Mouse (Mus musculus): ENCODE results near the gene Tssc4.

- no peak for TF ChIP-seq CHD1 (IDR thresholded peaks at IDR 0.05; ENCODE audit: low read depth, low read length)
- no peak for TF ChIP-seq ZC3H11A (IDR thresholded peaks at IDR 0.05; ENCODE audit: low read depth, low read length)
- no peak for TF ChIP-seq EP300 (IDR thresholded peaks at IDR 0.05; ENCODE audit: low read depth in 1 of 2, low read length in 2 of 2)
- TF ChIP-seq CTCF (IDR thresholded peaks at IDR 0.05 in 2 of 3, conservative IDR thresholded peaks at IDR 0.05 in 1 of 3; ENCODE audit: control insufficient read depth in 1 of 3, insufficient read depth in 1 of 3, low read depth in 2 of 3, low read length in 3 of 3, poor library complexity in 1 of 3, severe bottlenecking in 1 of 3): no peak
- no peak for TF ChIP-seq ZMIZ1 (IDR thresholded peaks at IDR 0.05; ENCODE audit: low read depth, low read length)
- TF ChIP-seq RCOR1 (IDR thresholded peaks at IDR 0.05; ENCODE audit: low read depth, low read length): no peak
- TF ChIP-seq NRF1 (IDR thresholded peaks at IDR 0.05; ENCODE audit: insufficient read depth, low read depth, low read length, poor library complexity, severe bottlenecking): no peak
- TF ChIP-seq USF2 (IDR thresholded peaks at IDR 0.05; ENCODE audit: borderline replicate concordance in 1 of 2, insufficient read depth in 1 of 2, low read depth in 1 of 2, low read length in 2 of 2): no peak
- no peak for TF ChIP-seq MAX (IDR thresholded peaks at IDR 0.05; ENCODE audit: low read length)
- TF ChIP-seq HCFC1 (IDR thresholded peaks at IDR 0.05; ENCODE audit: low read depth, low read length): no peak
- TF ChIP-seq ELF1 (IDR thresholded peaks at IDR 0.05; ENCODE audit: low read depth, low read length): no peak
- no peak for TF ChIP-seq POLR2A (IDR thresholded peaks at IDR 0.05; ENCODE audit: control insufficient read depth in 1 of 2, insufficient read depth in 1 of 2, low read depth in 1 of 2, low read length in 2 of 2, poor library complexity in 1 of 2)
These were observed 18.9 kb upstream of the Tssc4 start for GRCm38 (mm10) chr7:143049841-143050816.

Data from MEL (cell line).